Mouse (Mus musculus) regulatory T cell (primary cell): ENCODE data around the gene Lrpprc.

Experiments used
- in situ Hi-C: fragments of 300-600 bp; cut with MboI, MseI; formaldehyde crosslinking; loops from one replicate; pipeline ENCODE4 v1.15.1; 2025; ENCODE audit warnings: high pct_unique_total_duplicates

The Lrpprc gene

GRCm38 (mm10) chr17:84717416-84717815, 73.2 kb downstream of the Lrpprc start:
- in situ Hi-C loops: no loop called here

GRCm38 (mm10) chr17:84716252-84716872, 74.2 kb downstream of the Lrpprc start:
- in situ Hi-C loops: no loop called here

- in situ Hi-C loops: no loop called here
Measured at GRCm38 (mm10) chr17:84714930-84715329, 75.7 kb downstream of the Lrpprc start.

- in situ Hi-C loops: no loop called here
Measured at GRCm38 (mm10) chr17:84713563-84714164, 76.9 kb downstream of the Lrpprc start.

- in situ Hi-C loops: no loop called here
Measured at GRCm38 (mm10) chr17:84709403-84709851, 81.2 kb downstream of the Lrpprc start.

GRCm38 (mm10) chr17:84708818-84709217, 81.8 kb downstream of the Lrpprc start:
- in situ Hi-C loops: no loop called here

GRCm38 (mm10) chr17:84707407-84707806, 83.2 kb downstream of the Lrpprc start:
- in situ Hi-C loops: no loop called here

GRCm38 (mm10) chr17:84698727-84699126, 91.9 kb downstream of the Lrpprc start:
- in situ Hi-C loops: no loop called here

- in situ Hi-C loops: no loop called here
Measured at GRCm38 (mm10) chr17:84696537-84696936, 94.1 kb downstream of the Lrpprc start.

- in situ Hi-C loops: no loop called here
Measured at GRCm38 (mm10) chr17:84693741-84694140, 96.8 kb downstream of the Lrpprc start.

- in situ Hi-C loops: no loop called here
Measured at GRCm38 (mm10) chr17:84690111-84690510, 100.5 kb downstream of the Lrpprc start.

GRCm38 (mm10) chr17:84689316-84689715, 101.3 kb downstream of the Lrpprc start:
- in situ Hi-C loops: no loop called here

- in situ Hi-C loops: no loop called here
Measured at GRCm38 (mm10) chr17:84688834-84689233, 101.8 kb downstream of the Lrpprc start.

- in situ Hi-C loops: no loop called here
Measured at GRCm38 (mm10) chr17:84687994-84688393, 102.6 kb downstream of the Lrpprc start.

- in situ Hi-C loops: no loop called here
Measured at GRCm38 (mm10) chr17:84685286-84685685, 105.3 kb downstream of the Lrpprc start.

- in situ Hi-C loops: no loop called here
Measured at GRCm38 (mm10) chr17:84684284-84684683, 106.3 kb downstream of the Lrpprc start.

- in situ Hi-C loops: no loop called here
Measured at GRCm38 (mm10) chr17:84682734-84683717, 107.6 kb downstream of the Lrpprc start, which contains the start of gene Abcg5. Abcg5 (minus strand) TSS chr17:84683011.

- in situ Hi-C loops: no loop called here
Measured at GRCm38 (mm10) chr17:84681670-84682069, 108.9 kb downstream of the Lrpprc start.

- in situ Hi-C loops: no loop called here
Measured at GRCm38 (mm10) chr17:84677595-84677994, 113.0 kb downstream of the Lrpprc start.

GRCm38 (mm10) chr17:84675951-84676366, 114.6 kb downstream of the Lrpprc start, which contains the start of gene Abcg8:
Abcg8 (plus strand) TSS chr17:84676302.
- in situ Hi-C loops: no loop called here

GRCm38 (mm10) chr17:84675204-84675603, 115.4 kb downstream of the Lrpprc start:
- in situ Hi-C loops: no loop called here

GRCm38 (mm10) chr17:84674048-84674447, 116.5 kb downstream of the Lrpprc start:
- in situ Hi-C loops: no loop called here
